Mouse (Mus musculus): ENCODE data around the gene Gm3486. TPM values are rescaled to one million over a fixed set of nuclear protein-coding genes. Genes with fewer than 3 reads are reported as not detected.

Gm3486 gene
- not detected for polyA plus RNA-seq (2014; fragmentation: Illumina TruSeq; extraction: RNeasy Lipid Tissue Mini Kit (QIAGEN cat#74804); ENCODE audit: insufficient read depth, low read depth, low replicate concordance)

DNA sequence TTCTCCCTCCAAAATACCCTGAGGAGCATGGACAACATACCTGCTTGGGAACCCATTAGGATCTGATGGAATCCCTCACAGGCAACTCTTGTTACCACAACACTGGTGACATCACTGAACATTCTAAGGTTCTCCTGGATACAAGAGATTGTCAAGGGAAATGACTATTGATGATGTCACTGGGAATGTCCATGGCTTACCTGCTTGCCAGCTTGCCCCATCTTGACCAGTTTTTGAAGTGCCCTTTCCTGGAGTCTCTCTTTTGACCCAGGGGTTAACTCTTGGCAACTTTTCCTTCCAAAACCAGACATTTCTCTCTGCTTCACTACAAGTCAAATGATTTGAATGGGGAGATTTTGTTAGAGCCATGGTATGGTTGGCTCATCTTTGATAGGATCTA, at the start of gene Gm3486:
Gene Gm3486, minus strand, starts transcription at position 101 of the 400 bp plus-strand sequence.

DNA sequence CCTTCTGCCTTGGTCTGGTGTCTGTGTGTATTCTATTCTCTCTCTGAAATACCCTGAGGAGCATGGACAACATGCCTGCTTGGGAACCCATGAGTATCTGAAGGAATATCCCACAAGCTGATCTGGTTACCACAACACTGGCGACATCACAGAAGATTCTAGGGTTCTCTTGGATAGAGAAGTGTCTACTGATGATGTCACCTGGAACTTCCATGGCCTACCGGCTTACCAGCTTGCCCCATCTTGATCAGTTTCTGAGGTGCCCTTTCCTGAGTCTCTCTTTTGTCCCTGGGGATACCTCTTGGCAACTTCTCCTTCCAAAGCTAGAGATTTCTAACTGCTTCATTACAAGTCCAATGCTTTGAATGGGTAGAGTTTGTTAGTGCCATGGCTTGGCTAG, 35.9 kb downstream of the Gm3486 start, which contains the start of gene Gm7954:
Gene Gm7954, minus strand, starts transcription at position 101 of the 400 bp plus-strand sequence.

Other genes starting within 250 kb of the Gm3486 start
- gene Gm2832, start 210.7 kb downstream of the Gm3486 start, polyA plus RNA-seq (2014; fragmentation: Illumina TruSeq; extraction: RNeasy Lipid Tissue Mini Kit (QIAGEN cat#74804); ENCODE audit: insufficient read depth, low read depth, low replicate concordance), result not detected
- not detected for gene Gm5798, start 140.9 kb downstream of the Gm3486 start, polyA plus RNA-seq (2014; fragmentation: Illumina TruSeq; extraction: RNeasy Lipid Tissue Mini Kit (QIAGEN cat#74804); ENCODE audit: insufficient read depth, low read depth, low replicate concordance)
- not detected for gene Gm7945, start 103.1 kb downstream of the Gm3486 start, polyA plus RNA-seq (2014; fragmentation: Illumina TruSeq; extraction: RNeasy Lipid Tissue Mini Kit (QIAGEN cat#74804); ENCODE audit: insufficient read depth, low read depth, low replicate concordance)
- not detected for gene Gm6482, start 81.2 kb downstream of the Gm3486 start, polyA plus RNA-seq (2014; fragmentation: Illumina TruSeq; extraction: RNeasy Lipid Tissue Mini Kit (QIAGEN cat#74804); ENCODE audit: insufficient read depth, low read depth, low replicate concordance)
- gene Gm7954, start 36.0 kb downstream of the Gm3486 start, polyA plus RNA-seq (2014; fragmentation: Illumina TruSeq; extraction: RNeasy Lipid Tissue Mini Kit (QIAGEN cat#74804); ENCODE audit: insufficient read depth, low read depth, low replicate concordance), result not detected
- gene Gm7970, start 66.1 kb upstream of the Gm3486 start, polyA plus RNA-seq (2014; fragmentation: Illumina TruSeq; extraction: RNeasy Lipid Tissue Mini Kit (QIAGEN cat#74804); ENCODE audit: insufficient read depth, low read depth, low replicate concordance), result not detected
- gene 1700049E17Rik2, start 83.7 kb upstream of the Gm3486 start, polyA plus RNA-seq (2014; fragmentation: Illumina TruSeq; extraction: RNeasy Lipid Tissue Mini Kit (QIAGEN cat#74804); ENCODE audit: insufficient read depth, low read depth, low replicate concordance), result not detected
- gene Gm3072, start 135.1 kb upstream of the Gm3486 start, polyA plus RNA-seq (2014; fragmentation: Illumina TruSeq; extraction: RNeasy Lipid Tissue Mini Kit (QIAGEN cat#74804); ENCODE audit: insufficient read depth, low read depth, low replicate concordance), result not detected
- gene Gm3676, start 157.0 kb upstream of the Gm3486 start, polyA plus RNA-seq (2014; fragmentation: Illumina TruSeq; extraction: RNeasy Lipid Tissue Mini Kit (QIAGEN cat#74804); ENCODE audit: insufficient read depth, low read depth, low replicate concordance), result not detected
- not detected for gene Gm8068, start 212.4 kb upstream of the Gm3486 start, polyA plus RNA-seq (2014; fragmentation: Illumina TruSeq; extraction: RNeasy Lipid Tissue Mini Kit (QIAGEN cat#74804); ENCODE audit: insufficient read depth, low read depth, low replicate concordance)